Mouse (Mus musculus): ENCODE measurements around the gene Gpr132. TPM values are rescaled to one million over a fixed set of nuclear protein-coding genes. Genes with fewer than 3 reads are reported as not detected.

Gpr132 gene
- polyA plus RNA-seq, 1 experiment, result 0.06 TPM

GRCm38 (mm10) chr12:112801864-112802846 is 65.9 kb downstream of the Gpr132 start, which contains the start of gene Ahnak2:
Ahnak2 (minus strand) TSS chr12:112802657.
- Histone ChIP-seq H3K36me3 (ENCODE audit: control insufficient read depth, insufficient read depth) (no peaks in the 10 kb centered on the region), H3K4me3 (ENCODE audit: insufficient read depth, poor library complexity, severe bottlenecking) (peak within 1 kb of the TSS; percentile 34), H3K79me3 (ENCODE audit: low read depth) (no peaks in the 10 kb centered on the region), H3K79me2 (ENCODE audit: control insufficient read depth, insufficient read depth) (peaks cover 25% of the 10 kb centered on the region), H3K27me3 (ENCODE audit: control insufficient read depth, insufficient read depth, insufficient read length) (no peaks in the 10 kb centered on the region), H3ac (ENCODE audit: control insufficient read depth, insufficient read length, low read depth) (peak within 1 kb of the TSS; percentile 95)
- no peak for TF ChIP-seq MYOG (IDR thresholded peaks at IDR 0.05; ENCODE audit: control insufficient read depth, extremely low read depth, insufficient read length)
- peak; percentile 24 for TF ChIP-seq MAX (IDR thresholded peaks at IDR 0.05)

Other genes starting within 250 kb of the Gpr132 start
- gene Adssl1, start 248.2 kb downstream of the Gpr132 start, polyA plus RNA-seq (2012; fragmentation: generic; extraction: Trizol), result 10.1 TPM
- 164 TPM for gene Siva1, start 223.5 kb downstream of the Gpr132 start, polyA plus RNA-seq (2012; fragmentation: generic; extraction: Trizol)
- gene Akt1, start 193.3 kb downstream of the Gpr132 start, polyA plus RNA-seq (2012; fragmentation: generic; extraction: Trizol), result 297 TPM
- gene Zbtb42, start 189.4 kb downstream of the Gpr132 start, polyA plus RNA-seq (2012; fragmentation: generic; extraction: Trizol), result 4.2 TPM
- gene Cep170b, start 147.8 kb downstream of the Gpr132 start, polyA plus RNA-seq (2012; fragmentation: generic; extraction: Trizol), result 33.3 TPM
- gene Pld4, start 107.6 kb downstream of the Gpr132 start, polyA plus RNA-seq (2012; fragmentation: generic; extraction: Trizol), result not detected
- 15.8 TPM for gene Ahnak2, start 65.6 kb downstream of the Gpr132 start, polyA plus RNA-seq (2012; fragmentation: generic; extraction: Trizol)
- 25.2 TPM for gene Clba1, start 59.3 kb downstream of the Gpr132 start, polyA plus RNA-seq (2012; fragmentation: generic; extraction: Trizol)
- 61.9 TPM for gene Cdca4, start 38.8 kb downstream of the Gpr132 start, polyA plus RNA-seq (2012; fragmentation: generic; extraction: Trizol)
- gene Jag2, start 61.5 kb upstream of the Gpr132 start, polyA plus RNA-seq (2012; fragmentation: generic; extraction: Trizol), result 85.1 TPM
- gene Nudt14, start 73.9 kb upstream of the Gpr132 start, polyA plus RNA-seq (2012; fragmentation: generic; extraction: Trizol), result 77.7 TPM
- 17.2 TPM for gene Btbd6, start 108.3 kb upstream of the Gpr132 start, polyA plus RNA-seq (2012; fragmentation: generic; extraction: Trizol)
- 27.2 TPM for gene Brf1, start 132.5 kb upstream of the Gpr132 start, polyA plus RNA-seq (2012; fragmentation: generic; extraction: Trizol)
- 48.8 TPM for gene Pacs2, start 146.3 kb upstream of the Gpr132 start, polyA plus RNA-seq (2012; fragmentation: generic; extraction: Trizol)
- not detected for gene Tex22, start 206.3 kb upstream of the Gpr132 start, polyA plus RNA-seq (2012; fragmentation: generic; extraction: Trizol)
- 90.8 TPM for gene Mta1, start 230.1 kb upstream of the Gpr132 start, polyA plus RNA-seq (2012; fragmentation: generic; extraction: Trizol)

All from C2C12 (cell line).